Mouse (Mus musculus): ENCODE measurements at regions not wholly inside any gene's neighbourhood (a gene's known extent, or its start where the extent isn't known, plus 50 kb on each side); places are given as distances from the start of the nearest gene placed in this dataset.

DNA sequence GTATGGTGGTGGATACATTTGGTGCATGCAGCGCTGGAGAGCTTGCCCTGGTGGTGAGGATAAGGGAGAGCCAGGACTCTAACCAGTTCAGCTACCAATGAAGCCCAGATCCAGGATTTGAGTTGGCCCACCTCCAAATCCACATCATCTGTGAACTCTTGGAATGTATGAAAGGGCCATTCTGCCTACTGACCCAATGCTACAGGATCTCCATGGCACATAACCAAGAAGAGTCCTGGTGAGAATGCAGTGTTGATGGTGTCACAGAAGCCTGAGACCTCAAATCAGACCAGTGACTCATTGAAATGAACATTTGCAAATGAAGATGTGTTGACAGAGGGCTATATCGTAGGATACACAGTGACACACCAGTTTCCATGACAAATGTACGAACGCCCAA is 121.0 kb upstream of the Slitrk5 start:
- TF ChIP-seq CTCF (IDR thresholded peaks at IDR 0.05) (no peak), EP300 (IDR thresholded peaks at IDR 0.05) (no peak)
